Mouse (Mus musculus) cortical plate, adult 2 months (tissue): ENCODE results near the gene Ppp1cc. TPM values are rescaled to one million over a fixed set of nuclear protein-coding genes. Genes with fewer than 3 reads are reported as not detected.
"Not testable (repeated sequence)": the region's sequence is repeated elsewhere in the genome, so short reads cannot be mapped to it uniquely, and the experiment has no call there.

Source experiments
- H3K27ac ChIP-seq: fragments of 200-500 bp; 2 replicates; pipeline ENCODE4 v1.5.1; 2012; ENCODE audit warnings: low read length, control low read depth, inconsistent platforms; ENCODE audit not compliant: insufficient read depth
- H3K4me1 ChIP-seq: fragments of 200-500 bp; 2 replicates; pipeline ENCODE4 v1.6.1; 2011; ENCODE audit warnings: low read length; ENCODE audit not compliant: control insufficient read depth, insufficient read depth
- H3K4me3 ChIP-seq: fragments of 200-500 bp; 2 replicates; pipeline ENCODE4 v1.5.1; 2011; ENCODE audit warnings: mild to moderate bottlenecking, low read length, control low read depth; ENCODE audit not compliant: insufficient read depth
- CTCF ChIP-seq: fragments of 200-500 bp; IDR thresholded peaks from 2 replicates; pipeline ENCODE4 v1.5.1; 2011; ENCODE audit warnings: mild to moderate bottlenecking, control low read depth, low read length; ENCODE audit not compliant: insufficient read depth; ENCODE audit errors: extremely low read depth
- POLR2A ChIP-seq: fragments of 200-500 bp; IDR thresholded peaks from 2 replicates; pipeline ENCODE4 v1.6.1; 2011; ENCODE audit warnings: mild to moderate bottlenecking, low read length, control low read depth; ENCODE audit not compliant: insufficient read depth; ENCODE audit errors: extremely low read depth
- polyA plus RNA-seq: library from polyadenylated mRNA; depleted of rRNA; stranded (reverse); fragments of >200 nt; gene quantifications from 2 replicates; pipeline ENCODE4 v1.2.3, GENCODE M21; 2012

Gene Ppp1cc
- polyA plus RNA-seq, 1 experiment, result 186 TPM

DNA sequence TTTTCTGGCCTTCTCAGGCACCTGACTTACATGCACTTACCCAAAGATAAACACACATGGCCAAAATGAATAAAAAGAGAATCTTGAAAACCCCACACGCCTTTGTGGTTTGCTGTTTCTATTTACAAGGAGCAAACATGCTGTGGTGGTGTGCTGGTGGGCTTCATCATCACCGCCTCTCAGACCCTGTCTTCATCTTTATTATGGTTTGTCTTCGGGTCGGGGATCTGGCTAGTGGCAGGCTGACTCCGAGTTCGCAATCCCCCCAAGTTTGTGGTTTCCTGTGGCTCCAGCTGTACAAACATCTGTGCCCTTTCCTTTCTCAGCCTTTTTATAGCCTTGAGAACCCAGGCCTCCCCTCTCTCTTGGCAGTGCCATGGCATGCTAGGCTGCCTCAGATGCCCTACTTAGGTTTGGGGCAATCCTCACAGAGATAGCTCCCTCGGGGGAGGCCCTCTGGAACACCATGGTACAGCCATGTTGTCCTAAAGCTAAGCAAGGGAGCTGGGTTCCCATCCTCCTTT lies 26.3 kb downstream of the Ppp1cc start:
- TF ChIP-seq CTCF (no peak), POLR2A (no peak)

GRCm38 (mm10) chr5:122184858-122185257 lies 26.8 kb downstream of the Ppp1cc start:
- not testable (repeated sequence) for H3K4me1 ChIP-seq, H3K27ac ChIP-seq, H3K4me3 ChIP-seq

More for the DNA sequence above, 26.3 kb downstream of the Ppp1cc start:
- Histone ChIP-seq H3K27ac (no peak overlapping the region), H3K4me1 (no peaks in the 10 kb centered on the region), H3K4me3 (no peak overlapping the region)

- Histone ChIP-seq H3K4me3 (no peak overlapping the region), H3K4me1 (no peaks in the 10 kb centered on the region), H3K27ac (no peak overlapping the region)
- TF ChIP-seq CTCF (no peak), POLR2A (no peak)
These were observed 31.0 kb downstream of the Ppp1cc start for GRCm38 (mm10) chr5:122189115-122189514.

- TF ChIP-seq POLR2A (no peak), CTCF (no peak)
- Histone ChIP-seq H3K27ac (no peak overlapping the region), H3K4me3 (no peak overlapping the region), H3K4me1 (no peaks in the 10 kb centered on the region)
These were observed 32.4 kb downstream of the Ppp1cc start for GRCm38 (mm10) chr5:122190465-122190864.

- H3K4me1 ChIP-seq, result no peaks in the 10 kb centered on the region
- TF ChIP-seq CTCF (no peak), POLR2A (no peak)
- H3K4me3 ChIP-seq, result no peak overlapping the region
- H3K27ac ChIP-seq, result no peak overlapping the region
These were observed 33.4 kb downstream of the Ppp1cc start for GRCm38 (mm10) chr5:122191269-122192063.

DNA sequence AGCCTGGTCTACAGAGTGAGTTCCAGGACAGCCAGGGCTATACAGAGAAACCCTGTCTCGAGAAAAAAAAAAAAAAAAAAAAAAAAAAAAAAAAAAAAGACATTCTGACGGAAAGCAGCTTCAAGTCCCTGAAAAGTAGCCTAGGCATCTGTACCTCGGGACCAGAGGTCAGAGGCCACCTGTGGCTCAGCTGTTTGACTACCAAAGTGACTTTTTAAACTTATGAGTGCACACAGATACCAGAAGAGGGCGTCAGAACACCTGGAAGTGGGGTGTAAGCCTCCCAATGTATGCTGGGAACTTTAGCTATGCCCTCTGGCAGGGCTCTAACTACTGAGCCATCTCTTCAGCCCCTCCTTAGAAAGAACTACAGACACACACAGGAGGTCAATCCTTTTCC lies 34.3 kb downstream of the Ppp1cc start:
- H3K4me1 ChIP-seq, result no peaks in the 10 kb centered on the region
- no peak overlapping the region for H3K27ac ChIP-seq
- no peak overlapping the region for H3K4me3 ChIP-seq
- no peak for TF ChIP-seq POLR2A
- no peak for TF ChIP-seq CTCF

DNA sequence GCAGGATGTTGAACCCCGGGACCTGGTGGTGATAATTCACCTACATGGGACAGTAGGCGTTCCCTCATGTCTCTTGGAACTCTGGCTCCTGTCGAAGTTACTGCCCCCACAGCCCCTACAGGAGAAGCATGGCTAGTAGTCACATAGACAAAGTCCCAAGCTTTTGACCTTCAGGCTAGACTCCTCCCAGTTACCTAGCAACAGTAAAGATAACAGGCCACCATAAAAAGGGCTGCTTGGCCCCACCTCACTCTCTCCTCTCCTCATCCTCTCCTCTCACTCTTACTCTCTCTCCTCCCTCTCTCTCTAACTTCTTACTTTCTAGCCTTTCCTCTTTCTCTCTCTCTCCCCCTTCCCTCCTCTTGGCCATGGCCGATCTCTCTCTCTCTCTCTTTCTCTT lies 42.8 kb downstream of the Ppp1cc start:
- Histone ChIP-seq H3K4me1 (no peaks in the 10 kb centered on the region), H3K4me3 (no peak overlapping the region), H3K27ac (no peak overlapping the region)
- TF ChIP-seq POLR2A (no peak), CTCF (no peak)

DNA sequence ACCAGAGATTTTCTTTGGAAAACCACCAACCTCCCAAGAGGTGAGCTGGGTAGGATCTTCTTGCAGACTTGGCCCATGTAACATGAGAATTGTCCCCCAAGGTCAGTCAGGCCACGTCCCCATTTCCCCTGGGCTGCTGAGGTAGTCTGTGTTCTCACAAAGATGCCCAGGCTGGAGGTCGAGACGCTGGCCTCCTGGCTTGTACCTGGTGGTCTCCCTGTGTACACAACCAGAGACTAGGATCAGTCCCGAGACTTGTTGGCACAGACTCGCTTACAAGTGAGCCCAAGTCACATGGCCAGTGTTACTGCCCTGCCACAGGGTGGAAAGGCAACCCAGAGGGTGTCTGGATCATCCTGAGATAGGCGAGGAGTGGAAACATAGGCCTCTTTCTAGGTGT lies 43.8 kb downstream of the Ppp1cc start:
- TF ChIP-seq POLR2A (no peak), CTCF (no peak)
- Histone ChIP-seq H3K27ac (no peak overlapping the region), H3K4me3 (no peak overlapping the region), H3K4me1 (no peaks in the 10 kb centered on the region)

DNA sequence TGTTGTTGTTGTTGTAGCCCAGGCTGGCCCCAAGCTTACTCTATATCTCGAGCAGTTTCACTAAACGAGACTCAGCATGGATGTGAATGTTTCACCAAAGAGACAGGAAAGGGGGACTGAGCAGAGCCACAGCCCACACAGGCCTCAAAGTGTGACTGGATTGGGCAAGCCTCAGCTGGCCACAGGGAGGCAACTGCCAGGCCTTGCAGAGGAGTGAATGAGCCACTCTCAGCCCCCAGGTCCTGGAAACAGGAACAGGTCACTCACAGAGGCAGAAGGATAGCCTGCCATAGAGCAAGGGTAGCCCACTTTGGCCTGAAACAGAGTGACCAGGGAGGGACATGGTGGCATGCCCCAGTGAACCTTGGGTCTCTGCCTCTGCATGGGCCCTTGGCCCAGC lies 46.1 kb downstream of the Ppp1cc start:
- TF ChIP-seq CTCF, result no peak
- TF ChIP-seq POLR2A, result no peak
- no peaks in the 10 kb centered on the region for H3K4me1 ChIP-seq
- no peak overlapping the region for H3K4me3 ChIP-seq
- no peak overlapping the region for H3K27ac ChIP-seq

DNA sequence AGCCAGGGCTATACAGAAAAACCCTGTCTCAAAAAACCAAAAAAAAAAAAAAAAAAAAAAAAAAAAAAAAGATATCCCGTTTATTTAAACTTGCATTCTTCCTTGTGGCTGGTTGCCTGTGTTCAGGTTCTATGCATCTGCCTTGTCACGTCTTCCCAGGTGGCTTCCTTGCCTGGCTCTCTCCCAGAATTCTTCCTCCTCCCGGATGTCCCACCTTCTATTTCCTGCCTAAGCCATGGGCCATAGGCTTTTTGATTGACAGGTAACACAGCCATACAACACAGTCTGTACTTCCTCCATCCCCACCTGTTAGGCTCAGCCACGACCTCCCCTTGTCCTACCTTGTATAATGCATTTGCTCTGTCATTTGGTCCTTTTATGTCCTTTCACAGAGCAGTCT lies 48.4 kb downstream of the Ppp1cc start, which contains the start of gene Hvcn1:
Gene Hvcn1 (plus strand): TSS at position 330 of the 400 bp plus-strand sequence.
- TF ChIP-seq CTCF (no peak), POLR2A (no peak)
- Histone ChIP-seq H3K4me1 (no peaks in the 10 kb centered on the region), H3K4me3 (no peak within 1 kb of the TSS), H3K27ac (no peak within 1 kb of the TSS)

DNA sequence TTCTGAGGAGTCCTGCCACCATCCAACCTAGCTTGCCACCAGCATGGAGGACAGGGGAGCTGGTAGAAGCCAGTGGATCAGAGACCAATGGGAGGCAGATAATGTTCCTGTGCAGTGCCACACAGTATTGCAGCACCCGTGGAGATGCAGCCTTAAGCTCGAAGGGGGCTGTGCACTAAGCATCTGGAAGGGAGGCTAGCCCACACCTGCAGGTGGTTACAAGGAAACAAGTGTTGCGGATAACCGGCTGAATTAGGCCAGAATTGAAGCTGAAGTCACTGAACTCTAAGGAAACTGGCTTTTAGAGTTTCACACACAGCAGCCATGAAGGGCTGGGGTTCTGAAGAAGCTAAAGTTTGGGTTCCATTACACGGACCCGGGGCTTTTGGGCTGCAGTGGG lies 50.8 kb downstream of the Ppp1cc start:
- no peak for TF ChIP-seq CTCF
- TF ChIP-seq POLR2A, result no peak
- H3K4me3 ChIP-seq, result no peak overlapping the region
- H3K4me1 ChIP-seq, result no peaks in the 10 kb centered on the region
- H3K27ac ChIP-seq, result no peak overlapping the region
